Mouse (Mus musculus) liver, embryonic 12.5 days (tissue): ENCODE results near the gene Wfdc3. TPM values are rescaled to one million over a fixed set of nuclear protein-coding genes. Genes with fewer than 3 reads are reported as not detected.
"Not testable (repeated sequence)": the region's sequence is repeated elsewhere in the genome, so short reads cannot be mapped to it uniquely, and the experiment has no call there.

Experiments
- ATAC-seq: fragments of 200-750 bp; cut with Nextera tagmentation; 2 replicates; pipeline ENCODE4 v1.8.0; 2017; ENCODE audit warnings: moderate number of reproducible peaks, mild to moderate bottlenecking, moderate library complexity
- H3K27ac ChIP-seq: fragments of 300-500 bp; sonication (generic); 2 replicates; pipeline ENCODE4 v1.5.1; 2016; ENCODE audit warnings: mild to moderate bottlenecking
- H3K27me3 ChIP-seq: fragments of 300-500 bp; sonication (generic); replicated peaks from 2 replicates; pipeline ENCODE4 v1.6.1; 2016; ENCODE audit warnings: mild to moderate bottlenecking, moderate library complexity
- H3K36me3 ChIP-seq: fragments of 300-500 bp; sonication (generic); 2 replicates; pipeline ENCODE4 v1.6.1; 2016; ENCODE audit warnings: mild to moderate bottlenecking, moderate library complexity
- H3K4me1 ChIP-seq: fragments of 300-500 bp; sonication (generic); 2 replicates; pipeline ENCODE4 v1.6.1; 2016
- H3K4me2 ChIP-seq: fragments of 300-500 bp; sonication (generic); 2 replicates; pipeline ENCODE4 v1.6.1; 2016; ENCODE audit warnings: mild to moderate bottlenecking, moderate library complexity
- H3K4me3 ChIP-seq: fragments of 300-500 bp; sonication (generic); 2 replicates; pipeline ENCODE4 v1.5.1; 2016; ENCODE audit warnings: mild to moderate bottlenecking, moderate library complexity
- H3K9ac ChIP-seq: fragments of 300-500 bp; sonication (generic); 2 replicates; pipeline ENCODE4 v1.6.1; 2016; ENCODE audit warnings: mild to moderate bottlenecking, moderate library complexity
- H3K9me3 ChIP-seq: fragments of 300-500 bp; sonication (generic); replicated peaks from 2 replicates; pipeline ENCODE4 v1.6.1; 2016; ENCODE audit warnings: mild to moderate bottlenecking, moderate library complexity
- WGBS: fragments of 180-500 bp; shearing (Covaris S2); methylation state at CpG from one replicate; pipeline ENCODE4 v1.1.7; 2016; ENCODE audit not compliant: insufficient replicate concordance; 5-methylcytosine and 5-hydroxymethylcytosine counted together
- polyA plus RNA-seq: library from polyadenylated mRNA; unstranded; fragments of >200 nt; fragmentation: Nextera tagmentation; extraction: Ambion mirVana; gene quantifications from 2 replicates; pipeline ENCODE4 v1.2.1, GENCODE M21; 2016

The Wfdc3 gene
- polyA plus RNA-seq, 1 experiment from 2014 or later, result 0.48 TPM

DNA sequence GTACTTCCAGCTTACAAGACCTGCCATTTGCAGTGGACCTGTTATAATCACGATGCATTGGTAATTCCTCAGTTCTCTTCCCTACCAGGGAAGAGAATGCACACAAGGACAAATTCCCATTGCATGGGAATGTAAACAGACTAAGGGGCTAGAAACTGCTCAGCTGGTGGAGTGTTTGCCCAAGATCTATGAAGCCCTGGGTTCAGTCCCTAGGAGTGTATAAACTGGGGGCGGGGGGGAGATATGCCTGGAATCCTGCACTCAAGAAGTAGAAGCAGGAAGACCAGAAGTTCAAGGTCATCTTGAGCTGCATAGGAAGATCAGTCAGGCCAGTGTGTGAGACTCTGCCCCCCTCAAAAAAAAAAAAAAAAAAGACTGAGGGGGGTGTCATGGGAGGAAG is 12.5 kb downstream of the Wfdc3 start:
- 59% methylated on average over 2 of the region's 2 CpGs for WGBS
- Histone ChIP-seq H3K27me3 (peaks cover 26% of the 10 kb centered on the region), H3K36me3 (no peaks in the 10 kb centered on the region), H3K4me2 (no peak overlapping the region), H3K4me3 (no peak overlapping the region), H3K4me1 (no peaks in the 10 kb centered on the region; the same call in 1 of the 2 replicates), H3K9me3 (no peaks in the 10 kb centered on the region), H3K9ac (no peak overlapping the region), H3K27ac (no peak overlapping the region)
- no peak for ATAC-seq

DNA sequence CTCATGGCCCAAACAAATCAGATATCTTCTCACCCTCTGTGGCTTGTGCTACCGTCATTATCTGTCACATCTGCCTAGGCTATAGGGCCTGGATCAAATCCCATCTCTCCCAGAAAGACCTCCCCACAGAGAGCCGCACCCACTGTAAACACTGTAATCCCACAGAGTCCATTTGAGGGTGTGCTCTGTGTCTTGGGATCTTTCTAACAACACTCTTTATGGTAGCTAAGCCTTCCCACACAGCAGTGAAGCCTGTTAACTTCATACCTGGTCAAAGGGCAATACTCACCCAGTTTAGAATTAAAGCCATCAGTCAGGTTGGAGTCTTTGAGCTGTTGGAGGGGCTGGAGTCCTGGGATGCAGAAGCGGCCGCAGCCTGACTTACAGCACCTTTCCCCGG is 14.0 kb downstream of the Wfdc3 start:
- Histone ChIP-seq H3K9ac (no peak overlapping the region), H3K9me3 (no peaks in the 10 kb centered on the region), H3K4me3 (no peak overlapping the region), H3K27ac (no peak overlapping the region), H3K27me3 (peaks cover 21% of the 10 kb centered on the region; the same call in 1 of the 2 replicates), H3K36me3 (no peaks in the 10 kb centered on the region), H3K4me2 (no peak overlapping the region), H3K4me1 (no peaks in the 10 kb centered on the region; the same call in 1 of the 2 replicates)
- ATAC-seq, result no peak
- 59% methylated on average over 5 of the region's 5 CpGs for WGBS

DNA sequence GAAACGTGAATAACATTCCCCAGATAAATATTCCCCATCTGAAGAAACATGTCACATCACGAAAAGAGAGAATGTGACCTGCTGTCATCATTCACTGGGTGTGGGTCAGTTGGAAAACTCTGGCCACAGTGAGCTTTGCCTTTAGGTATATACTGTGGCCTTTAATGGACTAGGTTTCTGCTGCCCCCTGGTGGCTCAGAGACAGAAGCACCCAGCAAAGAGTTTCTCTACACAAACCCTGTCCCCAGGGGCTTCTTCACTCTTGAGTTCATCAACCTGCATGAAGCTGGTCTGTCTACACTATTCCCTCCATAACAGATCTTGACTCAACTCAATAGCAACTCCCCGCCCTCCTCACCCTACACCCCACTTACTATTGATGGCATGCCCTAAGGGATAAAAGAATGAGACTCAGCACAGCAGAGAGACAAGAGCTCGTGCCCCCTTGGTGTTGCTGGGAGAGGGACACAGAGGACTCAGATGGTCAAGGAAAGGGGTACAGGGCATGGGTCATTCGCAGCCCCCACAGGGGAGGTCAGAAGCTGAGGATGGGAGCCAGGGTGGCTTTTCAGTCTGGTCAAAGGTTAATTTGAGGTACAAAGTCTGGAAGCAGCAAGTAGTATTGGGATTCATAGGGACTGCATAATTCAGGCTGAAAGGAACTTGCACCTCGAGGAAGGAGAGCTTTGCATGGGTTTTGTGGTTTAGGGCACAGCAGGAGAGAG is 19.7 kb downstream of the Wfdc3 start:
- Histone ChIP-seq H3K36me3 (no peaks in the 10 kb centered on the region), H3K9ac (no peak overlapping the region), H3K9me3 (no peaks in the 10 kb centered on the region), H3K27ac (no peak overlapping the region), H3K27me3 (0 out of 2 replicates have a peak, but pooled peaks cover 6% of the 10 kb centered on the region), H3K4me2 (no peak overlapping the region), H3K4me1 (no peaks in the 10 kb centered on the region), H3K4me3 (no peak overlapping the region)
- WGBS, result 16% methylated on average over 6 of the region's 6 CpGs
- peak; percentile 65; the same call in 1 of the 2 replicates for ATAC-seq

DNA sequence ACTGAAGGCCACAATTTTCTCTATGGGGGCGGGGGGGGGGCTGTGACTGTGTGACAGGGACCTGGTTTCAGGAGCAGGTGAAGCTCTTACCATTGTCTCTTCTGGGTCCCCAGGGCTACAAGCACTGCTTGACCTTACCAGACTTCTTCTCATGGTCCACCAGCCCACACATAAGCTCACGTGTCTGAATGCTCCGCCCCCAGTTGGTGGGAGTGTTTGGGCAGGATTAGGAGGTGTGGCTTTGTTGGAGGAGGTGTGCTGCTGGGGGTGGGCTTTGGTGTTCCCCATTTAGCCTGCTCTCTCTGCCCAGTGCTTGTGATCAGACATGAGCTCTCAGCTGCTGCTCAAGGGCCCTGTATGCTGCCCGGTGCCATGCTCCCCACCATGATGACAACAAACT is 22.5 kb downstream of the Wfdc3 start:
- H3K27ac ChIP-seq, result no peak overlapping the region
- H3K4me2 ChIP-seq, result no peak overlapping the region
- ATAC-seq, result no peak
- no peaks in the 10 kb centered on the region for H3K36me3 ChIP-seq
- WGBS, result 40% methylated on average over 4 of the region's 4 CpGs
- no peaks in the 10 kb centered on the region for H3K9me3 ChIP-seq
- no peak overlapping the region for H3K4me3 ChIP-seq
- no peak overlapping the region for H3K9ac ChIP-seq
- no peaks in the 10 kb centered on the region for H3K4me1 ChIP-seq
- 0 out of 2 replicates have a peak, but pooled peaks cover 6% of the 10 kb centered on the region for H3K27me3 ChIP-seq

DNA sequence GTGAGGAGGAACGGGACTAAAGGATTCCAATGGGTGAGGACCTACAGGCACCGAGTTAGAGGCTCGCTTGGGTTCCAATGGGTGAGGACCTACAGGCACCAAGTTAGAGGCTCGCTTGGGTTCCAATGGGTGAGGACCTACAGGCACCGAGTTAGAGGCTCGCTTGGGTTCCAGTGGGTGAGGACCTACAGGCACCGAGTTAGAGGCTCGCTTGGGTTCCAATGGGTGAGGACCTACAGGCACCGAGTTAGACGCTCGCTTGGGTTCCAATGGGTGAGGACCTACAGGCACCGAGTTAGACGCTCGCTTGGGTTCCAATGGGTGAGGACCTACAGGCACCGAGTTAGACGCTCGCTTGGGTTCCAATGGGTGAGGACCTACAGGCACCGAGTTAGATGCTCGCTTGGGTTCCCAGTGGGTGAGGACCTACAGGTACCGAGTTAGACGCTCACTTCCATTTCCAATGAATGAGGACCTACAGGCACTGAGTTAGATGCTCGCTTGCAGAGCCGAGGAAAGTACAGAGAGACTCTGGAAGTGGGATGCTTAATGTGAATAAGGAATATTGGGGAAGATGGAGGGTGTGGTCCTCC is 29.4 kb downstream of the Wfdc3 start:
- not testable (repeated sequence) for H3K27ac ChIP-seq, H3K4me2 ChIP-seq, H3K4me3 ChIP-seq, H3K9ac ChIP-seq, H3K36me3 ChIP-seq, ATAC-seq, H3K4me1 ChIP-seq, H3K9me3 ChIP-seq, H3K27me3 ChIP-seq
- 76% methylated on average over 23 of the region's 23 CpGs for WGBS

DNA sequence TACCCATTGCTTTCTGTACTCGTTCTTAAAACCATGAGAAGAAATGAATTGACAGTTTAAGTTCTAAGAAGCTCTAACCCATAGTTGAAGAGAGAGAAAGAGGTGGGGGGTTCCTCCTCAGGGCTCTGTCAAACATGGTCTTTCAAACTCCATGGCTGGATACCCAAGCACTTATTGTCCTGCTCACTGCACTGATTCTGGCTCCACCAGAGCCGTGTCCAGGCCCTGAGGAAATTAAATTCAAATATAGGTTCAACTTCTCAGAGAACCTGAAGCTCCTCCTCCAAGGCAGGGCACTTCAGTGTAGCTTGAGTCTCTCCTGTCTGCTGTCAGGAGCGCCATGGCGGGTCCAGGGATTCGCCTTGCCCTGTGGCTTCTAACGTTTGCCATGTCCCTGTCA is 30.7 kb downstream of the Wfdc3 start, which contains the start of gene Spint5:
Spint5 (plus strand) TSS at position 301 of the 400 bp plus-strand sequence.
- no peak within 1 kb of the TSS for H3K4me2 ChIP-seq
- H3K27me3 ChIP-seq, result no peaks in the 10 kb centered on the region
- H3K4me1 ChIP-seq, result no peaks in the 10 kb centered on the region
- no peak within 1 kb of the TSS for H3K27ac ChIP-seq
- ATAC-seq, result no peak
- H3K36me3 ChIP-seq, result no peaks in the 10 kb centered on the region
- H3K9ac ChIP-seq, result no peak within 1 kb of the TSS
- 53% methylated on average over 6 of the region's 6 CpGs for WGBS
- no peaks in the 10 kb centered on the region for H3K9me3 ChIP-seq
- no peak within 1 kb of the TSS for H3K4me3 ChIP-seq

DNA sequence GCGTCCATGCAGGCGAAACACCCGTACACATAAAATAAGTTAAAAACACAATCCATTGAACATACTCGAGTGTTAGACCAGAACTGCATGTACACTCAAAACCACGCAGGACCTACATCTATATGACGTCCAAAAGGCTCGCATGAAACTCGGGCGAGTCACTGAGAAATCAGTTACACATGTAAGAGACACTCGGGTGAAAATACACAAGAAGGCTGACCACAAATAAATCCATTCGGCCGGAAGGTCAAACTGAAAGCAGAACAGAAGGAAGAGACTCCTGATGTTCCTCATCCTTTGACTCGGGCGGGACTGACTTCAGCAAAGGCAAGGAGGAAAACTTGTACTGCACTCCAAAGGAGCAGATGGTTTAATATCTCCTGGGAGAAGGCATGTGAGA is 39.7 kb downstream of the Wfdc3 start:
- Histone ChIP-seq H3K9me3 (no peaks in the 10 kb centered on the region), H3K4me1 (no peaks in the 10 kb centered on the region), H3K9ac (no peak overlapping the region), H3K4me3 (no peak overlapping the region), H3K4me2 (no peak overlapping the region), H3K36me3 (no peaks in the 10 kb centered on the region), H3K27ac (no peak overlapping the region), H3K27me3 (no peaks in the 10 kb centered on the region; the same call in 1 of the 2 replicates)
- 77% methylated on average over 14 of the region's 14 CpGs for WGBS
- no peak for ATAC-seq

DNA sequence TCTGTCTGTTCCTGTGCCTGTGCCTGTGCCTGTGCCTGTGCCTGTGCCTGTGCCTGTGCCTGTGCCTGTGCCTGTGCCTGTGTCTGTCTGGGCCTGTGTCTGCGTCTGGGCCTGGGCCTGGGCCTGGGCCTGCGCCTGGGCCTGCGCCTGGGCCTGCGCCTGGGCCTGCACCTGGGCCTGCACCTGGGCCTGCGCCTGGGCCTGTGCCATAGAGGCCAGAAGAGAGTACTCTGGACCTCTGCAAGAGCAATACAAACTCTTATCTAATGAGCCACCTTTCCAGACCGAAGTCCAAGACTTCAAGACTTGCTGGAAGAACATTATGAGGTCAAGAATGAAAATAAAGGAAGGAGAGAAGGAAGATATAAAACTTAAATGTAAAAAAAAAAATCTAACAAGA is 40.4 kb downstream of the Wfdc3 start:
- Histone ChIP-seq H3K27me3 (no peaks in the 10 kb centered on the region; the same call in 1 of the 2 replicates), H3K9ac (no peak overlapping the region), H3K4me1 (no peaks in the 10 kb centered on the region), H3K4me2 (no peak overlapping the region), H3K4me3 (no peak overlapping the region), H3K36me3 (no peaks in the 10 kb centered on the region), H3K9me3 (no peaks in the 10 kb centered on the region), H3K27ac (no peak overlapping the region)
- 75% methylated on average over 6 of the region's 6 CpGs for WGBS
- ATAC-seq, result no peak

DNA sequence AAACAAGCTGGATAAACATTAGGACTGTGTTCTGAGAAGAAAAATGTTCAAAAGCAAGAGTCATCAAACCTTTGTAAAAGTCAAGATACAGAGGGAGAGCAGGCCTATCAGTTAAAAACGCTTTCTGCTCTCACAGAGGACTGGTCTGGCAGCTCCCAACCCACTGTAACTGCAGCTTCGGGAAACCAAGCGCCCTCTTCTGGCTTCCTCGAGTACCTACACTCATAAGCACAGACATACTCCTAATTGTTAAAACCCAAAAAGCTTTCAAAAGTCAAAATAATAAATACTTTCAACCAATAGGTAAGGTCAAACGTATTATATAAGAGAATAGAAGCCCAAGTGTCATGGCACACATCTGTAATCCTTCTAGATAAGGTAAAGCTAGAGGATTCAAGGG is 41.5 kb downstream of the Wfdc3 start:
- no peak for ATAC-seq
- WGBS, result 53% methylated on average over 5 of the region's 5 CpGs
- H3K4me3 ChIP-seq, result no peak overlapping the region
- H3K27ac ChIP-seq, result no peak overlapping the region
- no peak overlapping the region for H3K9ac ChIP-seq
- no peak overlapping the region for H3K4me2 ChIP-seq
- H3K9me3 ChIP-seq, result no peaks in the 10 kb centered on the region
- H3K4me1 ChIP-seq, result no peaks in the 10 kb centered on the region
- H3K27me3 ChIP-seq, result no peaks in the 10 kb centered on the region
- H3K36me3 ChIP-seq, result no peaks in the 10 kb centered on the region

DNA sequence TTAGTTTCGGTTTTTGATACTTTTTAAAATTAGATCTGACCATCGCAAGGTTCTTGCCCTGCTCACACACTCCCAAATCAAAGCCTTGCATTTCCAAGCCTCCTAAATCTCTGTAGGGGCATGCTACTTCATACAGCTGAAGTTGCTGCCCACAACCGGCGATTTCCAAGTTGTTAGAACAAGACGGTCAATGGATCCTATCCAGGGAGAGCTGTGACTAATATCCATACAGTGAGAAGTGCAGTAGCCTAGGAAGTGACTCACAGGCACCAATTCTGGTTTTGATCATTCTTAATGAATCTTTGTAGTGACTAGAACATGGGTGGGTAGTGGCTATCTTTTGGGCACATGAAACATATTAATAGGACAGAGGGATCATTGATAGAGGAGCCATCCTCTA is 44.0 kb downstream of the Wfdc3 start:
- H3K4me1 ChIP-seq, result no peaks in the 10 kb centered on the region
- no peak overlapping the region for H3K27ac ChIP-seq
- H3K9me3 ChIP-seq, result no peaks in the 10 kb centered on the region
- ATAC-seq, result no peak
- no peaks in the 10 kb centered on the region for H3K36me3 ChIP-seq
- no peak overlapping the region for H3K9ac ChIP-seq
- H3K4me2 ChIP-seq, result no peak overlapping the region
- 73% methylated on average over 5 of the region's 5 CpGs for WGBS
- no peak overlapping the region for H3K4me3 ChIP-seq
- H3K27me3 ChIP-seq, result no peaks in the 10 kb centered on the region

DNA sequence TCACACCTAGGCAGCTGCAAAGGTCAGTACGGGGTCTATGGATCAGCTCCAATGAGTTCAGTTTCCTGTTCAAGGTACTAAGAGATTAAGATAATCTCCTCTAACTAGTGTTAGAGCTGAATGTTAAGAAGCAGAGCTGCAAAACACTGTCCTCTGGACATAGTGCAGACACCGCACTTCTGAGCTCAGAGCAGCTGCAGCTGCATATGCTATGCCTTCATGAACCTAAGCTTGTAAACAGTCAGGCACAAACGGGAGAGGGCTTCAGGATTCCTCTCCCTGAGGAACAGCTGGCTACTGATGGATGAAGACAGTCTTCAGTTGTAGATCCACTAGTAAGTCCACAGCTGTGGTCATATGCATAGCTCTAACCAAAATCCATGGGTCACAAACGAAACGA is 44.8 kb downstream of the Wfdc3 start:
- ATAC-seq, result no peak
- H3K36me3 ChIP-seq, result no peaks in the 10 kb centered on the region
- H3K4me1 ChIP-seq, result no peaks in the 10 kb centered on the region
- H3K4me3 ChIP-seq, result no peak overlapping the region
- H3K4me2 ChIP-seq, result no peak overlapping the region
- 68% methylated on average over 5 of the region's 5 CpGs for WGBS
- H3K9ac ChIP-seq, result no peak overlapping the region
- H3K9me3 ChIP-seq, result no peaks in the 10 kb centered on the region
- H3K27ac ChIP-seq, result no peak overlapping the region
- no peaks in the 10 kb centered on the region for H3K27me3 ChIP-seq

DNA sequence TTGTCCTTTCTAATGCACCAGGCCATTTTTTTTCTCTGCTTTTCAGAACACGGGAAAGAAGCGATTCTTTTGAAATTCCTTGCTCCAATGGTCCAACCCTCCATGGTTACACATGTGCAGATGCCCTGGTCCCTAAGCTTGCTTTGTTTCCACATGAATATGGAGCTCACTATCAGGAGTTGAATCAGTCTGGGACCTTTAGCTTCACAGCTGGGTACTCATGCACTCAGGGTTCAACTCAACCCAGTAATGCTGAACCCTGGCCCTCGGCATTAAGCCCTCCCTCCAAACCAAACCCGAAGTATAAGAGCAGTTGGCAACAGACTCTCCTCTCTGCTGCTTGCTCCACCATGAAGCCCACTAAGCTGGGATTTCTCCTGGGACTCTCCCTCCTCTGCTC is 47.5 kb downstream of the Wfdc3 start, which contains the start of gene Spint4:
Spint4 (plus strand) TSS at position 301 of the 400 bp plus-strand sequence.
- WGBS, result 72% methylated on average over 4 of the region's 4 CpGs
- Histone ChIP-seq H3K4me1 (no peaks in the 10 kb centered on the region), H3K9ac (no peak within 1 kb of the TSS), H3K27ac (no peak within 1 kb of the TSS), H3K4me3 (no peak within 1 kb of the TSS), H3K36me3 (no peaks in the 10 kb centered on the region), H3K27me3 (no peaks in the 10 kb centered on the region), H3K4me2 (no peak within 1 kb of the TSS), H3K9me3 (no peaks in the 10 kb centered on the region)
- ATAC-seq, result no peak
